Mouse (Mus musculus) megakaryocyte, embryonic 14.5 days (primary cell): ENCODE measurements around the gene Tmem95.

Source experiments
- FLI1 ChIP-seq: IDR thresholded peaks from 2 replicates; pipeline ENCODE4 v1.6.1; 2012; ENCODE audit warnings: low read length, inconsistent platforms, mixed read lengths
- GATA1 ChIP-seq: IDR thresholded peaks from 3 replicates; pipeline ENCODE4 v1.6.1; 2012; ENCODE audit warnings: mixed read lengths, low read length, inconsistent platforms, borderline replicate concordance

GRCm38 (mm10) chr11:69855347-69855746 is 22.5 kb downstream of the Tmem95 start:
- TF ChIP-seq GATA1 (no peak), FLI1 (no peak)
